Mouse (Mus musculus) hindbrain, embryonic 10.5 days (tissue): ENCODE measurements around the gene Ugt1a9. TPM values are rescaled to one million over a fixed set of nuclear protein-coding genes. Genes with fewer than 3 reads are reported as not detected.
"Not testable (repeated sequence)": the region's sequence is repeated elsewhere in the genome, so short reads cannot be mapped to it uniquely, and the experiment has no call there.

Experiments
- DNase-seq: peaks from one replicate; pipeline ENCODE4 v3.0.0-alpha.2; 2017; ENCODE audit warnings: low spot score
- H3K27ac ChIP-seq: fragments of 300-500 bp; sonication (generic); 2 replicates; pipeline ENCODE4 v1.5.1; 2016; ENCODE audit warnings: mild to moderate bottlenecking, moderate library complexity
- H3K27me3 ChIP-seq: fragments of 300-500 bp; sonication (generic); 2 replicates; pipeline ENCODE4 v1.6.1; 2016; ENCODE audit warnings: mild to moderate bottlenecking; ENCODE audit not compliant: poor library complexity, insufficient read depth, severe bottlenecking
- H3K36me3 ChIP-seq: fragments of 300-500 bp; sonication (generic); 2 replicates; pipeline ENCODE4 v1.6.1; 2016; ENCODE audit warnings: mild to moderate bottlenecking, moderate library complexity
- H3K4me1 ChIP-seq: fragments of 300-500 bp; sonication (generic); replicated peaks from 2 replicates; pipeline ENCODE4 v1.6.1; 2016; ENCODE audit warnings: mild to moderate bottlenecking
- H3K4me3 ChIP-seq: fragments of 300-500 bp; sonication (generic); 2 replicates; pipeline ENCODE4 v1.5.1; 2016; ENCODE audit warnings: mild to moderate bottlenecking, moderate library complexity
- H3K9me3 ChIP-seq: fragments of 300-500 bp; sonication (generic); 2 replicates; pipeline ENCODE4 v1.6.1; 2016; ENCODE audit warnings: mild to moderate bottlenecking, moderate library complexity
- WGBS: fragments of 180-500 bp; shearing (Covaris S2); methylation state at CpG from one replicate; pipeline ENCODE4 v1.1.7; 2016; 5-methylcytosine and 5-hydroxymethylcytosine counted together
- polyA plus RNA-seq: library from polyadenylated mRNA; unstranded; fragments of >200 nt; fragmentation: Nextera tagmentation; extraction: Ambion mirVana; gene quantifications from 2 replicates; pipeline ENCODE4 v1.2.1, GENCODE M21; 2016

Ugt1a9 gene
- not detected in 2 replicates for polyA plus RNA-seq

- Histone ChIP-seq H3K27ac (no peak within 1 kb of the TSS), H3K9me3 (no peaks in the 10 kb centered on the region), H3K27me3 (no peaks in the 10 kb centered on the region), H3K4me1 (0 out of 2 replicates have a peak, but pooled peaks cover 2% of the 10 kb centered on the region), H3K4me3 (no peak within 1 kb of the TSS), H3K36me3 (no peaks in the 10 kb centered on the region)
- no peak for DNase-seq
- WGBS, result 91% methylated on average over 2 of the region's 2 CpGs
Measured at GRCm38 (mm10) chr1:88070495-88070894, at the start of gene Ugt1a9. TSS of gene Ugt1a9 (plus strand) at chr1:88070800.

- not testable (repeated sequence) for H3K36me3 ChIP-seq, DNase-seq, H3K4me3 ChIP-seq, H3K27me3 ChIP-seq, H3K27ac ChIP-seq, H3K4me1 ChIP-seq, H3K9me3 ChIP-seq
- 84% methylated on average over 3 of the region's 3 CpGs for WGBS
Measured at GRCm38 (mm10) chr1:88025244-88025643, 45.4 kb upstream of the Ugt1a9 start.

GRCm38 (mm10) chr1:88043044-88043443 lies 27.6 kb upstream of the Ugt1a9 start:
- not testable (repeated sequence) for H3K9me3 ChIP-seq, H3K27me3 ChIP-seq, H3K4me1 ChIP-seq, H3K4me3 ChIP-seq, H3K27ac ChIP-seq, H3K36me3 ChIP-seq, DNase-seq
- 78% methylated on average over 1 of the region's 2 CpGs for WGBS

GRCm38 (mm10) chr1:88044832-88045437 lies 25.7 kb upstream of the Ugt1a9 start:
- 85% methylated on average over 4 of the region's 5 CpGs for WGBS
- H3K9me3 ChIP-seq, H3K27me3 ChIP-seq, DNase-seq, H3K4me3 ChIP-seq, H3K27ac ChIP-seq, H3K36me3 ChIP-seq, H3K4me1 ChIP-seq: not testable (repeated sequence)

- H3K9me3 ChIP-seq, DNase-seq, H3K4me3 ChIP-seq, H3K36me3 ChIP-seq, H3K27ac ChIP-seq, H3K4me1 ChIP-seq, H3K27me3 ChIP-seq: not testable (repeated sequence)
- 86% methylated on average over 2 of the region's 2 CpGs for WGBS
Measured at GRCm38 (mm10) chr1:88047408-88047807, 23.2 kb upstream of the Ugt1a9 start.

GRCm38 (mm10) chr1:88055088-88055487 lies 15.5 kb upstream of the Ugt1a9 start, which contains the start of gene Ugt1a10:
TSS of gene Ugt1a10 (plus strand) at chr1:88055388.
- Histone ChIP-seq H3K27ac (no peak within 1 kb of the TSS), H3K36me3 (no peaks in the 10 kb centered on the region), H3K9me3 (no peaks in the 10 kb centered on the region), H3K27me3 (no peaks in the 10 kb centered on the region), H3K4me1 (no peaks in the 10 kb centered on the region), H3K4me3 (no peak within 1 kb of the TSS)
- DNase-seq, result no peak
- WGBS, result 78% methylated on average over 1 of the region's 1 CpGs

GRCm38 (mm10) chr1:88066472-88067102 lies 4.0 kb upstream of the Ugt1a9 start:
- H3K27me3 ChIP-seq, H3K9me3 ChIP-seq, H3K4me3 ChIP-seq, H3K36me3 ChIP-seq, H3K4me1 ChIP-seq, DNase-seq, H3K27ac ChIP-seq: not testable (repeated sequence)
- 71% methylated on average over 1 of the region's 2 CpGs for WGBS

GRCm38 (mm10) chr1:88070902-88071301 lies 302 bp downstream of the Ugt1a9 start:
- H3K9me3 ChIP-seq, result no peaks in the 10 kb centered on the region
- DNase-seq, result no peak
- 91% methylated on average over 4 of the region's 4 CpGs for WGBS
- no peak overlapping the region for H3K27ac ChIP-seq
- H3K27me3 ChIP-seq, result no peaks in the 10 kb centered on the region
- no peaks in the 10 kb centered on the region for H3K36me3 ChIP-seq
- H3K4me1 ChIP-seq, result 0 out of 2 replicates have a peak, but pooled peaks cover 2% of the 10 kb centered on the region
- no peak overlapping the region for H3K4me3 ChIP-seq

GRCm38 (mm10) chr1:88074471-88074870 lies 3.9 kb downstream of the Ugt1a9 start:
- 85% methylated on average over 2 of the region's 2 CpGs for WGBS

GRCm38 (mm10) chr1:88077128-88077527 lies 6.5 kb downstream of the Ugt1a9 start:
- 0 out of 2 replicates have a peak, but pooled peaks cover 2% of the 10 kb centered on the region for H3K4me1 ChIP-seq
- DNase-seq, result no peak
- no peaks in the 10 kb centered on the region for H3K36me3 ChIP-seq
- 81% methylated on average over 1 of the region's 1 CpGs for WGBS
- no peaks in the 10 kb centered on the region for H3K27me3 ChIP-seq
- H3K4me3 ChIP-seq, result no peak overlapping the region
- H3K27ac ChIP-seq, result no peak overlapping the region
- H3K9me3 ChIP-seq, result no peaks in the 10 kb centered on the region

More at GRCm38 (mm10) chr1:88074471-88074870, 3.9 kb downstream of the Ugt1a9 start:
- Histone ChIP-seq H3K4me3 (no peak overlapping the region), H3K27ac (no peak overlapping the region), H3K9me3 (no peaks in the 10 kb centered on the region), H3K36me3 (no peaks in the 10 kb centered on the region), H3K27me3 (no peaks in the 10 kb centered on the region), H3K4me1 (0 out of 2 replicates have a peak, but pooled peaks cover 2% of the 10 kb centered on the region)
- no peak for DNase-seq

- WGBS, result 96% methylated on average over 1 of the region's 1 CpGs
- no peak for DNase-seq
Measured at GRCm38 (mm10) chr1:88081670-88082069, 11.1 kb downstream of the Ugt1a9 start.

GRCm38 (mm10) chr1:88086125-88086524 lies 15.5 kb downstream of the Ugt1a9 start:
- no peak overlapping the region for H3K27ac ChIP-seq
- WGBS, result 79% methylated on average over 1 of the region's 1 CpGs
- no peak for DNase-seq
- no peaks in the 10 kb centered on the region for H3K36me3 ChIP-seq
- no peak overlapping the region for H3K4me3 ChIP-seq
- H3K4me1 ChIP-seq, result no peaks in the 10 kb centered on the region
- no peaks in the 10 kb centered on the region for H3K27me3 ChIP-seq
- H3K9me3 ChIP-seq, result no peaks in the 10 kb centered on the region

More at GRCm38 (mm10) chr1:88081670-88082069, 11.1 kb downstream of the Ugt1a9 start:
- H3K4me1 ChIP-seq, result no peaks in the 10 kb centered on the region
- no peak overlapping the region for H3K27ac ChIP-seq
- no peaks in the 10 kb centered on the region for H3K9me3 ChIP-seq
- H3K27me3 ChIP-seq, result no peaks in the 10 kb centered on the region
- no peak overlapping the region for H3K4me3 ChIP-seq
- H3K36me3 ChIP-seq, result no peaks in the 10 kb centered on the region

GRCm38 (mm10) chr1:88087513-88087912 lies 16.9 kb downstream of the Ugt1a9 start, which contains the start of gene Ugt1a8:
TSS of gene Ugt1a8 (plus strand) at chr1:88087813.
- no peaks in the 10 kb centered on the region for H3K9me3 ChIP-seq
- no peaks in the 10 kb centered on the region for H3K4me1 ChIP-seq
- no peak for DNase-seq
- H3K36me3 ChIP-seq, result no peaks in the 10 kb centered on the region
- no peak within 1 kb of the TSS for H3K27ac ChIP-seq
- WGBS, result 82% methylated on average over 3 of the region's 3 CpGs
- H3K27me3 ChIP-seq, result no peaks in the 10 kb centered on the region
- no peak within 1 kb of the TSS for H3K4me3 ChIP-seq
